Mouse (Mus musculus) forebrain, embryonic 14.5 days (tissue): ENCODE data around the gene Tnrc6a. TPM values are rescaled to one million over a fixed set of nuclear protein-coding genes. Genes with fewer than 3 reads are reported as not detected.

Experiments
- ATAC-seq: fragments of 200-750 bp; cut with Nextera tagmentation; 2 replicates; pipeline ENCODE4 v1.8.0; 2017; ENCODE audit warnings: mild to moderate bottlenecking, moderate library complexity
- DNase-seq: peaks from one replicate; pipeline ENCODE4 v3.0.0-alpha.2; 2015; ENCODE audit warnings: low spot score
- H3K27ac ChIP-seq: fragments of 300-500 bp; sonication (generic); 2 replicates; pipeline ENCODE4 v1.5.1; 2014; ENCODE audit warnings: low read depth, mild to moderate bottlenecking, control low read depth, low read length, moderate library complexity
- H3K27me3 ChIP-seq: fragments of 300-500 bp; sonication (generic); replicated peaks from 2 replicates; pipeline ENCODE4 v1.6.1; 2014; ENCODE audit warnings: low read length, control low read depth, mixed read lengths; ENCODE audit not compliant: control insufficient read depth, insufficient read depth
- H3K36me3 ChIP-seq: fragments of 300-500 bp; sonication (generic); 2 replicates; pipeline ENCODE4 v1.6.1; 2014; ENCODE audit warnings: low read length, control low read depth; ENCODE audit not compliant: control insufficient read depth, insufficient read depth
- H3K4me1 ChIP-seq: fragments of 300-500 bp; sonication (generic); 2 replicates; pipeline ENCODE4 v1.6.1; 2014; ENCODE audit warnings: antibody characterized with exemption, low read length, control low read depth; ENCODE audit not compliant: control insufficient read depth, insufficient read depth
- H3K4me2 ChIP-seq: fragments of 300-500 bp; sonication (generic); 2 replicates; pipeline ENCODE4 v1.6.1; 2014; ENCODE audit warnings: mild to moderate bottlenecking, control low read depth, low read length
- H3K4me3 ChIP-seq: fragments of 300-500 bp; sonication (generic); 2 replicates; pipeline ENCODE4 v1.5.1; 2014; ENCODE audit warnings: low read depth, low read length, control low read depth
- H3K9ac ChIP-seq: fragments of 300-500 bp; sonication (generic); 2 replicates; pipeline ENCODE4 v1.6.1; 2014; ENCODE audit warnings: mild to moderate bottlenecking, low read length, control low read depth, moderate library complexity
- H3K9me3 ChIP-seq: fragments of 300-500 bp; sonication (generic); replicated peaks from 2 replicates; pipeline ENCODE4 v1.6.1; 2016; ENCODE audit warnings: low read length, control low read depth, mixed read lengths; ENCODE audit not compliant: control insufficient read depth
- WGBS: fragments of 180-500 bp; shearing (Covaris S2); extraction: QIAGEN DNeasy Blood & Tissue Kit; methylation state at CpG from one replicate; pipeline ENCODE4 v1.1.7; 2014; 5-methylcytosine and 5-hydroxymethylcytosine counted together
- polyA plus RNA-seq: library from polyadenylated mRNA; unstranded; fragments of >200 nt; fragmentation: Nextera tagmentation; extraction: Ambion mirVana; gene quantifications from 2 replicates; pipeline ENCODE4 v1.2.1, GENCODE M21; 2014

The Tnrc6a gene
- polyA plus RNA-seq, 1 experiment from 2014 or later: 33.1 TPM

DNA sequence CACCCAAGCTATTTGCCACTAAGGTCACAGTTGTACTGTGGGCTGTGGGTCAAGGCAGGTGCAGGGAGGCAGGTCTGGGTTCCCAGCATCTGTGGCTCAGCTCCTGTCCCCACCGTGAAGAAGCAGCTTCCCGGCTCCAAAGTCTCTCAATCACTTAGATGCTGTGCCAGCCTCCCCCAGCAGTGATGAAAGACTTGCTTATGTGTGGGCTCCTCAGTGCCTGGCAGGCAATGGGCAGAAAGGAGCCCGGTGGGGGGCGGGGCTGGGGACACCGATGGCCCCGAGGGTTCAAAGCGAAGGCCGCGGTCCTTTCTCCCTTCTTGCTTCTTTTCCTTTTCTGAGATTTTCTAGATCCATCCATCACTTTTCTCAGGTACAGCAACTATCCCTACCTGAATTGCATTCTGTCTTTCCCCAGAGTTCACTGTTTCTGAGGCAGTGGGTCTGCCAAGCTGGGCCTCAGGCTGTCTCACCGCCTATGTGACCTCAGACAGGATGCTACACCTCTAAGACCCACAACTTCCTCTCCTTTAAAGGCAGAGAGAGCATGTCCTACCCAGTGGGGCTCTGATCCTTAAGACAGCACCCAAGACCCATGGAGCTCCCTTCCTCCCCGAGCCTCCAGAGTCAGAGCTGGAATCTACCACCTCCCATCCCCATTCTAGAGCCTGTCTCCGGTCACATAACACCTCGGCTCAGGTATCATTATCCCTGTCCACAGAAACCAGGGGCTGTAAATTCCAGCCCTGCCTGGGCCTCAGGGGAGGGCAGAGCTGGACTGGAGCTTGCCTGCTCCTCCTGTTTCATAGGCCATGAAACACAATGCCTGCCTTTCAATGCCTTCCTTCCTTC is 96.3 kb downstream of the Tnrc6a start:
- H3K27me3 ChIP-seq: no peaks in the 10 kb centered on the region
- H3K4me2 ChIP-seq: no peak overlapping the region
- H3K36me3 ChIP-seq: no peaks in the 10 kb centered on the region
- H3K9ac ChIP-seq: no peak overlapping the region
- H3K4me3 ChIP-seq: no peak overlapping the region
- H3K4me1 ChIP-seq: no peaks in the 10 kb centered on the region
- no peak for DNase-seq
- H3K9me3 ChIP-seq: no peaks in the 10 kb centered on the region
- ATAC-seq: no peak
- 81% methylated on average over 13 of the region's 13 CpGs for WGBS
- H3K27ac ChIP-seq: no peak overlapping the region

GRCm38 (mm10) chr7:123220633-123220942 is 96.9 kb downstream of the Tnrc6a start:
- H3K4me1 ChIP-seq: no peaks in the 10 kb centered on the region
- H3K9me3 ChIP-seq: no peaks in the 10 kb centered on the region
- H3K4me3 ChIP-seq: no peak overlapping the region
- no peak overlapping the region for H3K9ac ChIP-seq
- no peak overlapping the region for H3K4me2 ChIP-seq
- no peaks in the 10 kb centered on the region for H3K27me3 ChIP-seq
- no peak overlapping the region for H3K27ac ChIP-seq
- ATAC-seq (no peak), DNase-seq (no peak)
- WGBS: 58% methylated on average over 2 of the region's 2 CpGs
- H3K36me3 ChIP-seq: no peaks in the 10 kb centered on the region

- no peak overlapping the region for H3K4me3 ChIP-seq
- H3K4me1 ChIP-seq: no peaks in the 10 kb centered on the region
- H3K4me2 ChIP-seq: no peak overlapping the region
- ATAC-seq (no peak), DNase-seq (no peak)
- H3K36me3 ChIP-seq: no peaks in the 10 kb centered on the region
- H3K27ac ChIP-seq: no peak overlapping the region
- H3K9ac ChIP-seq: no peak overlapping the region
- H3K27me3 ChIP-seq: no peaks in the 10 kb centered on the region
- WGBS: 77% methylated on average over 9 of the region's 9 CpGs
- H3K9me3 ChIP-seq: no peaks in the 10 kb centered on the region
Observed at GRCm38 (mm10) chr7:123224076-123224475, 100.4 kb downstream of the Tnrc6a start.

GRCm38 (mm10) chr7:123225159-123225558 is 101.5 kb downstream of the Tnrc6a start:
- WGBS: 87% methylated on average over 4 of the region's 4 CpGs
- H3K9me3 ChIP-seq: no peaks in the 10 kb centered on the region
- H3K36me3 ChIP-seq: no peaks in the 10 kb centered on the region
- no peaks in the 10 kb centered on the region for H3K27me3 ChIP-seq
- no peak for DNase-seq
- no peak overlapping the region for H3K4me3 ChIP-seq
- no peak overlapping the region for H3K4me2 ChIP-seq
- no peak overlapping the region for H3K9ac ChIP-seq
- no peaks in the 10 kb centered on the region for H3K4me1 ChIP-seq
- ATAC-seq: no peak
- no peak overlapping the region for H3K27ac ChIP-seq

- Histone ChIP-seq H3K9me3 (no peaks in the 10 kb centered on the region), H3K4me3 (no peak overlapping the region), H3K4me1 (no peaks in the 10 kb centered on the region), H3K27ac (no peak overlapping the region), H3K36me3 (no peaks in the 10 kb centered on the region), H3K27me3 (no peaks in the 10 kb centered on the region), H3K4me2 (no peak overlapping the region), H3K9ac (no peak overlapping the region)
- DNase-seq (peak; percentile 20), ATAC-seq (no peak)
- 25% methylated on average over 4 of the region's 4 CpGs for WGBS
Observed at GRCm38 (mm10) chr7:123235449-123235848, 111.8 kb downstream of the Tnrc6a start.

DNA sequence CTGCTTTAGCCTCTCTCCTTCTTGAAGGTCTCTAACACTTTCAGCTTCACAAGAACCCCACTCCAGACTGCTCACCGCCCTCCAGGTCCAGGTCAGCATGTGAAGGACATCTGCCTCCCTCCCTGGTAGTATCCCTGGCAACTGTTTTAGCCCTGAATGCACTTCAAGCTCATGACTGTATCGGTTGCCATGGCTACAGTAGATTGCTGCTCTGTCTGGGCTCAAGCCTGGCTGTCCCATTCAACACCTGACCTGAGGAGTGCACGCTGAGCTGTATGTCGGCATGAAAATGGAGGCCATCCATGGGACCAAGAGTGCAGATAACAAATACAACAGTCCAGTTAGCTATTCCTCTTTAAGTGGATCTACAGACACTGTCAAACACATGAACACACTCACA is 114.9 kb downstream of the Tnrc6a start:
- H3K4me2 ChIP-seq: no peak overlapping the region
- DNase-seq: peak; percentile 56
- H3K4me1 ChIP-seq: no peaks in the 10 kb centered on the region
- H3K9me3 ChIP-seq: no peaks in the 10 kb centered on the region
- ATAC-seq: peak; percentile 69; the same call in 1 of the 2 replicates
- no peak overlapping the region for H3K9ac ChIP-seq
- H3K36me3 ChIP-seq: no peaks in the 10 kb centered on the region
- 79% methylated on average over 4 of the region's 4 CpGs for WGBS
- H3K27ac ChIP-seq: no peak overlapping the region
- no peaks in the 10 kb centered on the region for H3K27me3 ChIP-seq
- no peak overlapping the region for H3K4me3 ChIP-seq

- no peaks in the 10 kb centered on the region for H3K27me3 ChIP-seq
- no peaks in the 10 kb centered on the region for H3K4me1 ChIP-seq
- no peak overlapping the region for H3K4me3 ChIP-seq
- no peaks in the 10 kb centered on the region for H3K9me3 ChIP-seq
- H3K4me2 ChIP-seq: no peak overlapping the region
- H3K36me3 ChIP-seq: no peaks in the 10 kb centered on the region
- no peak for ATAC-seq
- no peak overlapping the region for H3K9ac ChIP-seq
- WGBS: 74% methylated on average over 6 of the region's 6 CpGs
- no peak for DNase-seq
- no peak overlapping the region for H3K27ac ChIP-seq
Observed at GRCm38 (mm10) chr7:123240064-123240463, 116.4 kb downstream of the Tnrc6a start.

GRCm38 (mm10) chr7:123242241-123242640 is 118.6 kb downstream of the Tnrc6a start:
- H3K36me3 ChIP-seq: no peaks in the 10 kb centered on the region
- WGBS: 92% methylated on average over 7 of the region's 7 CpGs
- no peak overlapping the region for H3K9ac ChIP-seq
- H3K27ac ChIP-seq: no peak overlapping the region
- no peaks in the 10 kb centered on the region for H3K27me3 ChIP-seq
- no peak overlapping the region for H3K4me3 ChIP-seq
- ATAC-seq (no peak), DNase-seq (no peak)
- no peaks in the 10 kb centered on the region for H3K9me3 ChIP-seq
- H3K4me1 ChIP-seq: no peaks in the 10 kb centered on the region
- H3K4me2 ChIP-seq: no peak overlapping the region

- Histone ChIP-seq H3K4me3 (no peak overlapping the region), H3K4me2 (no peak overlapping the region), H3K9ac (no peak overlapping the region), H3K9me3 (no peaks in the 10 kb centered on the region), H3K27me3 (no peaks in the 10 kb centered on the region), H3K36me3 (no peaks in the 10 kb centered on the region), H3K27ac (no peak overlapping the region), H3K4me1 (no peaks in the 10 kb centered on the region)
- ATAC-seq (no peak), DNase-seq (no peak)
- 81% methylated on average over 1 of the region's 1 CpGs for WGBS
Observed at GRCm38 (mm10) chr7:123244833-123245232, 121.1 kb downstream of the Tnrc6a start.
